Mouse (Mus musculus) hindbrain, embryonic 16.5 days (tissue): ENCODE measurements around the gene Actrt3. TPM values are rescaled to one million over a fixed set of nuclear protein-coding genes. Genes with fewer than 3 reads are reported as not detected.
"Not testable (repeated sequence)": the region's sequence is repeated elsewhere in the genome, so short reads cannot be mapped to it uniquely, and the experiment has no call there.

ENCODE experiments used
- ATAC-seq: fragments of 200-750 bp; cut with Nextera tagmentation; 2 replicates; pipeline ENCODE4 v1.8.0; 2017; ENCODE audit warnings: moderate TSS enrichment, moderate library complexity
- H3K27ac ChIP-seq: fragments of 300-500 bp; sonication (generic); 2 replicates; pipeline ENCODE4 v1.5.1; 2014; ENCODE audit warnings: low read depth, mild to moderate bottlenecking, control low read depth, low read length, moderate library complexity
- H3K27me3 ChIP-seq: fragments of 300-500 bp; sonication (generic); replicated peaks from 2 replicates; pipeline ENCODE4 v1.6.1; 2014; ENCODE audit warnings: low read length; ENCODE audit not compliant: control insufficient read depth, insufficient read depth
- H3K36me3 ChIP-seq: fragments of 300-500 bp; sonication (generic); 2 replicates; pipeline ENCODE4 v1.6.1; 2014; ENCODE audit warnings: mild to moderate bottlenecking, low read length, moderate library complexity, mixed read lengths; ENCODE audit not compliant: control insufficient read depth, insufficient read depth
- H3K4me1 ChIP-seq: fragments of 300-500 bp; sonication (generic); 2 replicates; pipeline ENCODE4 v1.6.1; 2014; ENCODE audit warnings: low read depth, low read length; ENCODE audit not compliant: control insufficient read depth, insufficient read depth
- H3K4me2 ChIP-seq: fragments of 300-500 bp; sonication (generic); 2 replicates; pipeline ENCODE4 v1.6.1; 2014; ENCODE audit warnings: mild to moderate bottlenecking, low read length, control low read depth, moderate library complexity
- H3K4me3 ChIP-seq: fragments of 300-500 bp; sonication (generic); 2 replicates; pipeline ENCODE4 v1.5.1; 2014; ENCODE audit warnings: mild to moderate bottlenecking, low read length, control low read depth, moderate library complexity
- H3K9ac ChIP-seq: fragments of 300-500 bp; sonication (generic); 2 replicates; pipeline ENCODE4 v1.6.1; 2014; ENCODE audit warnings: low read depth, mild to moderate bottlenecking, control low read depth, low read length, moderate library complexity
- H3K9me3 ChIP-seq: fragments of 300-500 bp; sonication (generic); 2 replicates; pipeline ENCODE4 v1.6.1; 2014; ENCODE audit warnings: mild to moderate bottlenecking, low read length, moderate library complexity; ENCODE audit not compliant: control insufficient read depth
- WGBS: fragments of 180-500 bp; shearing (Covaris S2); extraction: QIAGEN DNeasy Blood & Tissue Kit; methylation state at CpG from one replicate; pipeline ENCODE4 v1.1.7; 2014; 5-methylcytosine and 5-hydroxymethylcytosine counted together
- polyA plus RNA-seq: library from polyadenylated mRNA; unstranded; fragments of >200 nt; fragmentation: Nextera tagmentation; extraction: Ambion mirVana; gene quantifications from 2 replicates; pipeline ENCODE4 v1.2.1, GENCODE M21; 2015

Gene Actrt3
- polyA plus RNA-seq, 1 experiment from 2014 or later, result 0.98 TPM

- H3K4me3 ChIP-seq, result no peak overlapping the region
- H3K9me3 ChIP-seq, result no peaks in the 10 kb centered on the region
- no peak overlapping the region for H3K9ac ChIP-seq
- no peaks in the 10 kb centered on the region for H3K27me3 ChIP-seq
- peaks cover 3% of the 10 kb centered on the region for H3K4me1 ChIP-seq
- H3K4me2 ChIP-seq, result no peak overlapping the region
- H3K36me3 ChIP-seq, result no peaks in the 10 kb centered on the region
- WGBS, result 73% methylated on average over 4 of the region's 4 CpGs
- no peak overlapping the region for H3K27ac ChIP-seq
- ATAC-seq, result no peak
Measured at GRCm38 (mm10) chr3:30593719-30594485, 5.8 kb downstream of the Actrt3 start.

DNA sequence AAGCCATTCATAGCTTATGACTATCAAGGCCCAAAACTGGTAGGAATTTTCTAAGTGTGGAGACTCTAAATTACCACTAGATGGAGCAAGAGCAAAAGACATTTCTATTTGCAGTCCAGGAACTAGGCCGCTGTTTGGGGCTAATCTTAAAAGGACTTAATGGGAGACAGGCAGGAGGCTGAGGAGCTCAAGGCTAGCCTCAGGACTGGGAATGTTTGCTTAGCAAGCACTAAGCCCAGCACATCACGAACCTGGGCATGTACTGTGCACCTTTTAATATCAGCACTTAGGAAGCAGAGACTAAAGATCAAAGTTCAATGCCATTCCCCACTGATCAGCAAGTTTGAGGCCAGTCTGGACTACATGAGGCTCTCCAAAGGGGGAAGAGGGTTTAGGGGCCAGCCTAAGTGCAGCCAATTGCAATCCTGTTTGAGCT lies 7.3 kb downstream of the Actrt3 start:
- Histone ChIP-seq H3K4me3 (no peak overlapping the region), H3K27me3 (no peaks in the 10 kb centered on the region), H3K9me3 (no peaks in the 10 kb centered on the region), H3K4me1 (peaks cover 3% of the 10 kb centered on the region), H3K27ac (no peak overlapping the region), H3K4me2 (no peak overlapping the region), H3K9ac (no peak overlapping the region), H3K36me3 (no peaks in the 10 kb centered on the region)
- peak; percentile 56 for ATAC-seq
- WGBS, result 0% methylated on average over 2 of the region's 2 CpGs

DNA sequence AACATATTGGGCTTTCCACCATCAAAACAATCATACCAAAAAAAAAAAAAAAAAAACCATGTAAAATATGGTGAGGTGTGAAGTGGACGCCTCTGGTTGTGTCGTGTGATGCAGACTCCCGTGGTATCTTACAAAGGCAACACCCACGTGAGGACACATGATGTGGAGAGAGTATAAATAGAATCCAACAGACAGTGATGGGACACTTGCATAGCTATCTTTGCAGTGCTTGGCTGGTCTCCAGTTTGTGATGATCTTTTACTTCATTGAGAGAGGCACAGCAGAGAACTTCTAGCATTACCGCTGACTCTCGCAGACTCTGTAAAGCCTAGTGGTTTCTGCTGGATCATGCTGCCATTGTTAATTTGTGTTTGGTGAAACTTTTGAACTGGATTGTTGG lies 10.9 kb downstream of the Actrt3 start:
- no peak for ATAC-seq
- H3K4me1 ChIP-seq, result no peaks in the 10 kb centered on the region
- no peak overlapping the region for H3K4me3 ChIP-seq
- H3K27ac ChIP-seq, result no peak overlapping the region
- WGBS, result 83% methylated on average over 6 of the region's 6 CpGs
- no peak overlapping the region for H3K9ac ChIP-seq
- no peaks in the 10 kb centered on the region for H3K9me3 ChIP-seq
- H3K27me3 ChIP-seq, result no peaks in the 10 kb centered on the region
- H3K36me3 ChIP-seq, result no peaks in the 10 kb centered on the region
- no peak overlapping the region for H3K4me2 ChIP-seq

GRCm38 (mm10) chr3:30573549-30573948 lies 26.2 kb downstream of the Actrt3 start:
- Histone ChIP-seq H3K27me3 (no peaks in the 10 kb centered on the region), H3K4me1 (no peaks in the 10 kb centered on the region), H3K9me3 (no peaks in the 10 kb centered on the region), H3K9ac (no peak overlapping the region), H3K4me3 (no peak overlapping the region), H3K27ac (no peak overlapping the region), H3K4me2 (no peak overlapping the region), H3K36me3 (no peaks in the 10 kb centered on the region)
- no peak for ATAC-seq
- 8% methylated on average over 2 of the region's 2 CpGs for WGBS

GRCm38 (mm10) chr3:30566333-30566732 lies 33.4 kb downstream of the Actrt3 start:
- not testable (repeated sequence) for H3K27me3 ChIP-seq

GRCm38 (mm10) chr3:30560677-30561314 lies 38.9 kb downstream of the Actrt3 start:
- no peak overlapping the region for H3K27ac ChIP-seq
- no peaks in the 10 kb centered on the region for H3K27me3 ChIP-seq
- H3K36me3 ChIP-seq, result no peaks in the 10 kb centered on the region
- no peak overlapping the region for H3K4me3 ChIP-seq
- H3K4me2 ChIP-seq, result no peak overlapping the region
- 46% methylated on average over 6 of the region's 6 CpGs for WGBS
- H3K9me3 ChIP-seq, result no peaks in the 10 kb centered on the region
- no peak for ATAC-seq
- H3K9ac ChIP-seq, result no peak overlapping the region
- no peaks in the 10 kb centered on the region for H3K4me1 ChIP-seq

More at GRCm38 (mm10) chr3:30566333-30566732, 33.4 kb downstream of the Actrt3 start:
- not testable (repeated sequence) for H3K9ac ChIP-seq, H3K4me1 ChIP-seq, ATAC-seq, H3K9me3 ChIP-seq, H3K4me2 ChIP-seq, H3K36me3 ChIP-seq, H3K27ac ChIP-seq, H3K4me3 ChIP-seq
- WGBS, result 40% methylated on average over 1 of the region's 2 CpGs

DNA sequence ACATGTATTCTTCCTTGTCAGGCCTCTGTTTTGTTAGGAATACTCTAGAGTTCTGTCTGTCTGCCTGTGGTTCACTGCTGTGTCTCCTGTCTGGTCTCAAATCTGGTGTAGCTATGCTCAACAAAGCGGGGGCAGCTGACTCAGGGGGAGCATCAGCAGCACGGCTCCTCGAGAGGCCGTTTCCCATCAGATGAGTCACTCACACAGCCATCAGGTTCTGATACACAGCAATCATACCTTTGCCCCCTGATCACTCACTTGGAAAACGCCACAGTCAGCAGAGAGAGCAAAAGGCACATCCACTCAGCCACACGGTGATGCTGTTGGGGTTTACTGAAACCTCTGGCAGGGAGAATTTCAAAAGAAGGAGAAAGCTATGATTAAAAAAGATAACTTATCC lies 46.0 kb downstream of the Actrt3 start:
- Histone ChIP-seq H3K27ac (no peak overlapping the region), H3K9me3 (no peaks in the 10 kb centered on the region), H3K4me3 (no peak overlapping the region), H3K9ac (no peak overlapping the region), H3K36me3 (no peaks in the 10 kb centered on the region), H3K4me1 (no peaks in the 10 kb centered on the region), H3K4me2 (no peak overlapping the region), H3K27me3 (no peaks in the 10 kb centered on the region)
- no peak for ATAC-seq
- 63% methylated on average over 6 of the region's 6 CpGs for WGBS

- H3K27ac ChIP-seq, result no peak overlapping the region
- 72% methylated on average over 2 of the region's 2 CpGs for WGBS
- H3K9ac ChIP-seq, result no peak overlapping the region
- no peaks in the 10 kb centered on the region for H3K27me3 ChIP-seq
- H3K36me3 ChIP-seq, result no peaks in the 10 kb centered on the region
- no peak for ATAC-seq
- H3K9me3 ChIP-seq, result no peaks in the 10 kb centered on the region
- peaks cover 2% of the 10 kb centered on the region; the same call in 1 of the 2 replicates for H3K4me1 ChIP-seq
- no peak overlapping the region for H3K4me2 ChIP-seq
- no peak overlapping the region for H3K4me3 ChIP-seq
Measured at GRCm38 (mm10) chr3:30550218-30550617, 49.5 kb downstream of the Actrt3 start.

DNA sequence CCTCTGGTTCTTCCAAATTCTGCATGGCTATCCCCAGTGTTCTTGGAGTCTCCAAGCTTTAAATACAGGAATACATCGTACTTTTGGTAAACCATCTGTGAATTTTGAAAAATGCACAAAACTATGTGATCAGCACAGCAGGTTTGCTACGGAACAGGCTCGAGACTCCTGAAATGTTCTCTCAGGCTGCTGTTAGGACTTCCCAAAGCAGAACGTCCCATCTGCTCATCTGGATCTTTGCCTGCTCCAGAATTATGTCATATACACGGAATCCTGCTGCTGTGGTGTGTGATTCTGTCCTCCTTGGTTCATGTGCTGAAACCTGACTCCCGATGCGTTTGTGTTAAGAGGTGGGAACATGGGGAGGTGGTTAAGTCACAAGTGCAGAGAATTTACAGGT lies 50.8 kb downstream of the Actrt3 start:
- H3K36me3 ChIP-seq, result no peaks in the 10 kb centered on the region
- no peak overlapping the region for H3K4me3 ChIP-seq
- H3K27ac ChIP-seq, result no peak overlapping the region
- ATAC-seq, result no peak
- H3K9me3 ChIP-seq, result no peaks in the 10 kb centered on the region
- H3K9ac ChIP-seq, result no peak overlapping the region
- H3K4me1 ChIP-seq, result peaks cover 2% of the 10 kb centered on the region; the same call in 1 of the 2 replicates
- WGBS, result 76% methylated on average over 7 of the region's 7 CpGs
- H3K27me3 ChIP-seq, result no peaks in the 10 kb centered on the region
- H3K4me2 ChIP-seq, result no peak overlapping the region
